Mouse (Mus musculus): ENCODE measurements at regions not wholly inside any gene's neighbourhood (a gene's known extent, or its start where the extent isn't known, plus 50 kb on each side); places are given as distances from the start of the nearest gene placed in this dataset.
"Not testable (repeated sequence)": the region's sequence is repeated elsewhere in the genome, so short reads cannot be mapped to it uniquely, and the experiment has no call there.

DNA sequence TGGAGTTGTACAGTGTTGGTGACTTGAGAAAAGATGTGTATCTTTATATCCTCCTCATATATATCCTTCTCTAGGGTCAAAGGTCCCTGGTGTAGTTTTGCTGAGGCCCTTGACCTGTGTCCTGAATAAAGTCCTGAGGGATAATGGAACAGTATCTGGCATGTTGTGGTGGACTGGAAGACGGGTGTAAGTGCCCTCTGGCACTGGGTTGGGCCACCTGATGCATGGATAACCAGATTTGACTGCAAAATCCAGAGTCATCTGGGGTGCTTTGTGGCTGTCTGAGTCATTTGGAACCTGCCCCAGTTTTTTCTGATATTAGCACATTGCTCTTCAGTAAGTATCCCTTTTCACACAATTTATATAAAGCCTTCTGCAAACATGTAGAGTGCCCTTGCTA, 378.3 kb upstream of the Klhl29 start:
- Histone ChIP-seq H3K36me3 (no peaks in the 10 kb centered on the region), H3K9me3 (no peaks in the 10 kb centered on the region), H3K9ac (replicated peaks) (no peak overlapping the region), H3K4me1 (no peaks in the 10 kb centered on the region), H3K27me3 (no peaks in the 10 kb centered on the region), H3K4me3 (no peak overlapping the region), H3K4me2 (replicated peaks) (no peak overlapping the region), H3K27ac (replicated peaks) (no peak overlapping the region)
- ATAC-seq (replicated peaks): no peak
- WGBS: 79% methylated on average over 1 of the region's 1 CpGs

DNA sequence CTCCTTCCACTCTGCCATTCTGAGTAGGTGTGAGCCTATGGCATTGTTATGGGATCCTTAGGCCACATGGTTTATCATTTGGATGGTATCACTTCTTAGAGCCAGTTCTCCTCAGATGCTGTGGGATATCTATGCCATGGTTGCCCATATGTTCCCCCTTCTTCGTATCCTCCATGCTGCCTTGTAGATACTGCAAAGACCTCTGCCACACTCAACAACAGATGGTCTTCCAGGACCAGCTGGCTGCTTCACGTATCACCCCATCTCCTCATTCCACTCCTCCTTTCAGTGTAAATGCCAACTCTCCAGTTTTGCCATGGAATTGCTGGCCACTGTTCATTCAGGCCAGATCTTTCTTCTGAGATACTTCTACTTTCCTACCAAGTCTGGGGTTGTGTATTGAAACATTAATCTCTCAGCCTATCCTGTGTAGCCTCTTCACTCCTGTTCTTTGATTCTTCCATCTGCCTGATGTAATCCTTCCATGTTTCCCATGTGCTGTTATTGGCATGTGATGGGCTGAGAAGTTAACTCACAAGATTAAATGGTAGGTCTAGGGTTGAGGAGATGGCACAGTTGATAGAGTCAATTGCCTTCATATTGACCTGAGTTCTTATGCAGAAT, 368.7 kb upstream of the Klhl29 start:
- Histone ChIP-seq H3K9ac (replicated peaks) (no peak overlapping the region), H3K9me3 (no peaks in the 10 kb centered on the region), H3K36me3 (no peaks in the 10 kb centered on the region), H3K27ac (replicated peaks) (no peak overlapping the region), H3K4me3 (no peak overlapping the region), H3K27me3 (no peaks in the 10 kb centered on the region), H3K4me2 (replicated peaks) (no peak overlapping the region), H3K4me1 (no peaks in the 10 kb centered on the region)
- ATAC-seq (replicated peaks): no peak
- WGBS: 76% methylated on average over 2 of the region's 2 CpGs

DNA sequence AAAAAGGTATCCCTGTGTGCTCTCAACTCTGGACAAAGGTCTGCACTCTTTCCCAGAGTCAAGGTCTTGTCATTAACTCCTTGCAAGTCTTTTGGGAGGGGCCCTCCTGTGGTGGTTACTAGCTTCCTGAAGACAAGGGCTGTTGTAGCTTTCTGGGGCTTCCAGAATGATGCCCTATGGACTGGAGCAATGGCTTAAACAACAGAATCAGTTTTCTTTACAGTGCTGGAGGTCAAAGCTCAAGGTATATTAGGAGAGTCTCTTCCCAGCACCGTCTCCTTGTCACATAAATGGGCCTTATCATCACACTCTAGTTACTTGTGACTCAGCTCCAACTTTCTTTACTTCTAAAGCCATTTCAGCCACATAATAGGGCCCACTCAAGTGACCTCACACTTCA, 360.6 kb upstream of the Klhl29 start:
- no peak overlapping the region for H3K4me2 ChIP-seq (replicated peaks)
- no peak overlapping the region for H3K9ac ChIP-seq (replicated peaks)
- H3K36me3 ChIP-seq: no peaks in the 10 kb centered on the region
- no peak for ATAC-seq (replicated peaks)
- 53% methylated on average over 1 of the region's 1 CpGs for WGBS
- H3K4me3 ChIP-seq: no peak overlapping the region
- H3K9me3 ChIP-seq: no peaks in the 10 kb centered on the region
- no peak overlapping the region for H3K27ac ChIP-seq (replicated peaks)
- no peaks in the 10 kb centered on the region for H3K27me3 ChIP-seq
- H3K4me1 ChIP-seq: peaks cover 2% of the 10 kb centered on the region; the same call in 1 of the 2 replicates

DNA sequence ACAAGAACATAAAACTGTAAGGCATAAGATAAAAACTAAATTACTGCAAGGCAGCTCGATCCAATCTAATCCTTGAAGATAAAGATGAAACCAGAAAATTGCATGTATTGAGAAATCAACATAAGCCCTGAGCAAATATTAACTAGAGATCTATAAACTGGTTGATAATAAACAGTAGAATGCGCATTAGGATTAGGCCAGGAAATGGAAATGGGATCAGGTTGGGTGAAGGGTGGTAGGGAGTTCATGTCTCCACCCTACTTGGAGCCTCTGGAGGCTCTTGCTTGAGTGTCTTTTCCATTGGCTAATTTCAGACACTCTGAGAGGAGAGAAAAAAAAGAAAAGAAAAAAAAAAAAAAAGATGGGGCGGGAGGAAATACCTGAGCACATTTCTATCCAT, 359.4 kb upstream of the Klhl29 start:
- Histone ChIP-seq H3K4me1 (peaks cover 2% of the 10 kb centered on the region; the same call in 1 of the 2 replicates), H3K27me3 (no peaks in the 10 kb centered on the region), H3K4me2 (replicated peaks) (no peak overlapping the region), H3K36me3 (no peaks in the 10 kb centered on the region), H3K9ac (replicated peaks) (no peak overlapping the region), H3K9me3 (no peaks in the 10 kb centered on the region), H3K4me3 (no peak overlapping the region), H3K27ac (replicated peaks) (no peak overlapping the region)
- 90% methylated on average over 3 of the region's 3 CpGs for WGBS
- no peak for ATAC-seq (replicated peaks)

DNA sequence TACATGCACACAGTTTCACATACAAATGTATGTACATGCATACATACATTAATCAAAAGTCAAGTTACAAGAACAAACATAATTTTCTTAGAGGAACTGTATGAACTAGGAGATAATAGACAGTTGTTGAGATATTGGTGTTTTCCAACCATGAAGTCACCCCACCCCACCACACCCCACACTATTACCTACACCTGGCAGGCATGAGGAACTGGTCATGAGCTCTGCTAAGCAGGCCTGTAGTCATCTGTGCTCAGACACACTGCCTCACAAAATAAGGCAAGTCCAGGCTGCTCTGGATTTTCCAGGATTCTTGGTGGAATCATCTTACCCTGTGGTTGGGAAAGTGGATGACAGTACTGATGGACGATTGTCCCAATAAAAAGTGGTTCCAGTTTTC, 347.6 kb upstream of the Klhl29 start:
- H3K4me2 ChIP-seq (replicated peaks): no peak overlapping the region
- H3K4me1 ChIP-seq: no peaks in the 10 kb centered on the region
- no peaks in the 10 kb centered on the region for H3K9me3 ChIP-seq
- no peak overlapping the region for H3K9ac ChIP-seq (replicated peaks)
- no peak overlapping the region for H3K27ac ChIP-seq (replicated peaks)
- H3K27me3 ChIP-seq: no peaks in the 10 kb centered on the region
- WGBS: 93% methylated on average over 1 of the region's 1 CpGs
- ATAC-seq (replicated peaks): no peak
- H3K36me3 ChIP-seq: no peaks in the 10 kb centered on the region
- no peak overlapping the region for H3K4me3 ChIP-seq

DNA sequence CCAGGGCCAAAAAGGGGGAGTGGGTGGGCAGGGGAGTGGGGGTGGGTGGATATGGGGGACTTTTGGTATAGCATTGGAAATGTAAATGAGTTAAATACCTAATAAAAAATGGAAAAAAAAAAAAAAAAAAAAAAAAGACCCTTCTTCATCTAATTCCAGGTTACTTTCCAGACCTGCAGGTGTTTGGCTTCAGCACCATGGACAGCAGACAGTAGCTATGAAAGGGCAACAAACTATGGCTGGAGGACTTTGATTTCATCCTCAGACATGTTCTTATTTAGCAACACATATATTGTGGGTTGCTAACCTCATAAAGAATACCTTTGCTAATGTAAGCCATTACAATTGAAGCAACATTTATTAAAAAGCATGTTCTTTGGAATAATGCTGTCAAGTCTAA, 342.0 kb upstream of the Klhl29 start:
- not testable (repeated sequence) for H3K4me3 ChIP-seq; ATAC-seq (replicated peaks); H3K9ac ChIP-seq (replicated peaks); H3K9me3 ChIP-seq; H3K4me1 ChIP-seq; H3K36me3 ChIP-seq; H3K4me2 ChIP-seq (replicated peaks); H3K27ac ChIP-seq (replicated peaks); H3K27me3 ChIP-seq

DNA sequence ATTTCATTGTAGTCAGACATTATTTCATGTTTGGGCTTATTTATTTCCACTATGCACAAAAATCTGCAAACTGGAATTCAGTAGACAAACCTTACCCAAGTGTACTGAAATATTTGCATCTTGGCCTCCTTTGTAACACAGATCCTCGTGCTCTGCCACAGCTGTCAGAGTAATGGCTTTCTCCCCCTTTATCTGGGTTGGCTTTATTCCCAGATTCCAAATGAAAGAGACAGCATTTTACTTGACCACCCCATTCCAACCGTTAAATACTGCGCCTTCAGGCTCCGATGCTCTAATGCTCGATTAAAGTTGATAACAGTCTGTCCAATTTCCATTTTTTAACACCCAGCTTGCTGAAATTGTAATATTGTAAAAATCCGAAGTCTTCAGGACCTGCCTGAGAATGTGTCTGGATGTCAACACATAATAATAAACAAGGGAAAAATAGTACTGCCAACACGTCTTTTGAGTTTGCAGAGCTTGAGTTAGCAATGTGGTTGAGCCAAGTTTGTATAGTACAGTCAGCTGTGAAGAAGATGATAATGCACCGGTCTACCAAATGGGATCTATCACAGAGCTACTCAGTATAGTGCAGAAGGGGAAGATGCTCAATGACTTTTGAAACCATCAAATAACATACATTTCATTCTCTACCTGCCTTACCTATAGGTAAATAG, 323.4 kb upstream of the Klhl29 start:
- H3K9ac ChIP-seq (replicated peaks): no peak overlapping the region
- no peak overlapping the region for H3K4me2 ChIP-seq (replicated peaks)
- H3K27me3 ChIP-seq: no peaks in the 10 kb centered on the region
- ATAC-seq (replicated peaks): peak; percentile 86
- no peak overlapping the region for H3K4me3 ChIP-seq
- H3K36me3 ChIP-seq: no peaks in the 10 kb centered on the region
- WGBS: 20% methylated on average over 8 of the region's 8 CpGs
- no peak overlapping the region; the same call in 1 of the 2 replicates for H3K27ac ChIP-seq (replicated peaks)
- H3K4me1 ChIP-seq: peaks cover 21% of the 10 kb centered on the region
- no peaks in the 10 kb centered on the region for H3K9me3 ChIP-seq

DNA sequence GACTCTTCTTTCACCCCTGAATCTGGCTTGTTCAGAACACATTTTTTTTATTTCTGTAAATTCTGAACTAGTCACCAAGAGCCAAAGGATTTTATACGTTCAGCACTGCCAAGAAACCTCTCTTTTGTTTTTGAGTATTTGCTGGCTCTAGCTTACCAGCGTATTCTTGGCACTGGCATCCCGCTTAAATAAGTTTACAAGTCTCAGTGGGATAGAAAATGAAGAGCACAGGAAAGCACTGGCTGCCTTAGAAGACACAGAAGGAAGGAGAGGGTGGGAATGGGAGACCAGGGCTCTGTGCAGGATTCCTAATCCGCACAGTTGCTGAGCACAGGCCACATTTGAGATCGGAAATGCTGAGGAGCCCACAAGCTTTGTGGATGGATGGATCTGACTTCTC, 306.7 kb upstream of the Klhl29 start:
- no peak overlapping the region for H3K9ac ChIP-seq (replicated peaks)
- ATAC-seq (replicated peaks): 0 out of 2 replicates have a peak, but pooled peaks have one; percentile 26
- H3K4me2 ChIP-seq (replicated peaks): no peak overlapping the region
- 56% methylated on average over 5 of the region's 5 CpGs for WGBS
- no peaks in the 10 kb centered on the region for H3K9me3 ChIP-seq
- no peak overlapping the region for H3K27ac ChIP-seq (replicated peaks)
- no peaks in the 10 kb centered on the region for H3K27me3 ChIP-seq
- H3K4me1 ChIP-seq: peaks cover 7% of the 10 kb centered on the region; the same call in 1 of the 2 replicates
- no peak overlapping the region for H3K4me3 ChIP-seq
- H3K36me3 ChIP-seq: no peaks in the 10 kb centered on the region

DNA sequence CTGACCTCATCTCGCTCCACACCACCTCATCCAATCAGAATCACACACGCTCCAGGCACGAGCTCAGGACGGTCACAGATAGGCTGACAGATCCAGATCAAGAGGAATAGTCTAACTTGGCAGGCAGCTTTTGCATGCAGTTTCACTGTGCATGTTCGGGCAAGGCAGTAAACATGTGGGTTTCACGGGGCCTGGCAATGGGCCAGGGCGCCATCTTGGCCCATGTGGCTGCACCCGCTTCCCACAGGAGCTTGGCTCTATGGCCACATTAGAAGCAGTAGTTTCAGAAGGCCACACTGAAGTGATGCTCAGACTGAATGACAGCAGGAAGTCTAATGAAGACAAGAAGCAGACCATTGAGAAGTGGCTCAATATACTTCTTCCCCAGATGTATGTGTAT, 302.6 kb upstream of the Klhl29 start:
- H3K36me3 ChIP-seq; H3K4me1 ChIP-seq; H3K4me3 ChIP-seq; H3K9me3 ChIP-seq; H3K27ac ChIP-seq (replicated peaks); ATAC-seq (replicated peaks); H3K27me3 ChIP-seq; H3K4me2 ChIP-seq (replicated peaks); H3K9ac ChIP-seq (replicated peaks): not testable (repeated sequence)
- 90% methylated on average over 8 of the region's 8 CpGs for WGBS

DNA sequence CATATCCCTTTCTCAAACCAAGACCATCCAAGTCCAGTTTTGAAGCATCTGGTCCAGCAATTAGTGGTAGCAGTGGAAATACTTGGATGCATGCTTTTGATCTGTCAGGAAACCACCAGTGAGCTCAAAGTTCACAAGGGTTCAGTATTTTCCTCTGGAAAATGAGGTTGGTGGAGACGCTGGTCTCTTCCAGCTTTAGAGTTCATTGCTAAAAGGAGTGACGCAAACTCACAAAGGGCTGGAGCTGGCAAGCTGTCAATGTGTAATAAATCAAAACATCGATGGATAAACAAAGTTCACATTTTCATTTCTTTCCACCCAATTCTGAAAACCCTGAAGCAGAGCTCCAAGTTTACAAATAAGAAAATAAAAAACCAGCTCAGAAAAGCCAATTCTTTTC, 293.0 kb upstream of the Klhl29 start:
- no peak overlapping the region for H3K9ac ChIP-seq (replicated peaks)
- WGBS: 77% methylated on average over 3 of the region's 3 CpGs
- no peaks in the 10 kb centered on the region for H3K9me3 ChIP-seq
- no peaks in the 10 kb centered on the region for H3K4me1 ChIP-seq
- no peaks in the 10 kb centered on the region for H3K36me3 ChIP-seq
- H3K4me2 ChIP-seq (replicated peaks): no peak overlapping the region
- no peak overlapping the region for H3K27ac ChIP-seq (replicated peaks)
- H3K27me3 ChIP-seq: no peaks in the 10 kb centered on the region
- ATAC-seq (replicated peaks): no peak
- no peak overlapping the region for H3K4me3 ChIP-seq

DNA sequence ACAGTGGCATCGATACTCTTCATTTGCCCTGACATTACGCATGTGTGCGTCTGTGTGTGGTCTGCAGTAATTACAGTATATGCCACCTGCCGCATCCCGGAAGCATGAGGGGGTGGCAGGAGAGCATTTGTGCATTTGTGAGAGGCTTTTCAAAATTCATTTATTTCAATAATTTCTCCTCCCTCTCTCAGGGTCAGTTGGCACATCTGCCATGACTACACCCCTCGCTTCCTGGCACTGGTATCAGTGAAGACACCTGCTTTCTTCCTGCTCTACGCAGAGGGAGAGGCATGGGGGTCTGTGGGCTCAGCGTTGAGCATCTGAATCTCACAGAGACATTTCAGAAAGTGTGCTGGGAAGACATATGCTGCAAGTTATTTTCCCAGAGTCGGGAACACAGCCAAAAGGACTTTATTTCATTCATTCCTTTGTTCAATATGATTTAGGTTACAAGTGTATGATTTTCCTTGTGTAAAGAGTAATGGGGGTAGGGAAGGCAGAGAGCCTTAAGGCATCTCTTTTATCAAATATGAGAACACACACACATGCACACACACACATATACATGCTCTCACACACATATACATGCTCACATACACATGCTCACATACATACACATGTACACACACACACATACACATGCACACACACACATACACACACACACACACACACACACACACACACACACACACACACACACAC, 262.2 kb upstream of the Klhl29 start:
- peak; percentile 86 for ATAC-seq (replicated peaks)
- Histone ChIP-seq H3K9ac (replicated peaks) (no peak overlapping the region), H3K4me1 (peaks cover 9% of the 10 kb centered on the region), H3K4me3 (no peak overlapping the region), H3K27me3 (no peaks in the 10 kb centered on the region), H3K36me3 (no peaks in the 10 kb centered on the region), H3K9me3 (no peaks in the 10 kb centered on the region), H3K4me2 (replicated peaks) (no peak overlapping the region), H3K27ac (replicated peaks) (peak overlapping the region; percentile 31)
- 44% methylated on average over 9 of the region's 9 CpGs for WGBS

DNA sequence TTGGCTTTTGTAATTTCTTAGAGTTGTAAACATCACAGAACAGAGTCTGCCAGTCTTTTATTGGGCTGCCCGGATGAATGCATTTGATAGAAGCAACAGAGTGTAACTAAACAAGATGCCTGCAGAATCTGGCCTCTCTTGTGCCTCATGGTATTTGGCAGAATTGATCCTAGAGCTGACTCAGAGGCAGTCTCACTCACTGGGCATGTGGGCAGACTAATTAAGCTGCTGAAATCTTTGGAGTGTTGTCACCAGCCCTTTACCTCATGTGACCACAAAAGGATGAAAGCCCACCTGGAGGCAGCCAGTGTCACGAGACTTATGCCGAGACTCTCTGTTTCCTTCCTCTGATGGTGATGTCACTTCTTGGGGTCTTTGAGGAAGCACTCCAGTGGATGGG, 258.5 kb upstream of the Klhl29 start:
- 48% methylated on average over 3 of the region's 3 CpGs for WGBS
- no peak for ATAC-seq (replicated peaks)
- Histone ChIP-seq H3K9me3 (no peaks in the 10 kb centered on the region), H3K9ac (replicated peaks) (no peak overlapping the region), H3K27ac (replicated peaks) (no peak overlapping the region), H3K36me3 (no peaks in the 10 kb centered on the region), H3K27me3 (no peaks in the 10 kb centered on the region), H3K4me2 (replicated peaks) (no peak overlapping the region), H3K4me3 (no peak overlapping the region), H3K4me1 (peaks cover 9% of the 10 kb centered on the region)

Measured in forebrain, embryonic 15.5 days (tissue).